Mouse (Mus musculus) mammary gland, adult 2 months (tissue): Measurements from ENCODE around the gene Olfr419. TPM values are rescaled to one million over a fixed set of nuclear protein-coding genes. Genes with fewer than 3 reads are reported as not detected.

Source experiments
- polyA plus RNA-seq: library from polyadenylated mRNA; depleted of rRNA; stranded (reverse); fragments of >200 nt; gene quantifications from 2 replicates; pipeline ENCODE4 v1.2.3, GENCODE M21; 2012; ENCODE audit warnings: low replicate concordance; rRNA removed

Olfr419 gene
- polyA plus RNA-seq: not detected in 2 replicates

DNA sequence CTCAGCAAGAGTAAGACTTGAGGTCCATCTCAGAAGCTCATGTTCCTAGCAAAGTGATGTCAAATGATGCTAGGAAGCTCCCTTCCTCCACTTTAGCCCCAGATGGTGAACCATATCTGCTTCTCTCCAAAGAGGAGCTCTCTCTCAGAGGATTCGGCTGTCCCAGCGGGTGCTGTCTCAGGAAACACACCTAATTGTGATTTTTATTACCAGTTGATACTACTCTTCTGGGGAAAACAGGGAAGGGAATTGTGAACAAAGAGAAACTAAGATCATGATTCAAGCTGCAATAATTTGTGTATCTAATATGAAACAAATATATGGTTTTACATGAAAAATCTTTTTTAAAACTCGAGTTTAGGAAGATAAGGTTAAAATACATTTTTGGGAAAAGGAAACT lies at the start of gene Olfr419:
Olfr419 (minus strand) TSS at position 101 of the 400 bp plus-strand sequence.

Other genes starting within 250 kb of the Olfr419 start
- 4.2 and 12.6 TPM in 2 replicates for gene Ifi205, start 220.3 kb downstream of the Olfr419 start, polyA plus RNA-seq
- 0.70 TPM in 2 replicates for gene Olfr433, start 211.4 kb downstream of the Olfr419 start, polyA plus RNA-seq
- gene Olfr432, start 202.9 kb downstream of the Olfr419 start, polyA plus RNA-seq: 0.29 and 0.46 TPM in 2 replicates
- not detected in 2 replicates for gene Olfr430, start 185.5 kb downstream of the Olfr419 start, polyA plus RNA-seq
- gene Olfr429, start 167.7 kb downstream of the Olfr419 start, polyA plus RNA-seq: not detected in 2 replicates
- not detected in 2 replicates for gene Olfr427, start 155.2 kb downstream of the Olfr419 start, polyA plus RNA-seq
- not detected in 2 replicates for gene Olfr231, start 130.9 kb downstream of the Olfr419 start, polyA plus RNA-seq
- gene Olfr424, start 120.5 kb downstream of the Olfr419 start, polyA plus RNA-seq: not detected in 2 replicates
- gene Olfr420, start 96.4 kb downstream of the Olfr419 start, polyA plus RNA-seq: not detected in 2 replicates
- gene Spta1, start 79.3 kb downstream of the Olfr419 start, polyA plus RNA-seq: 0.10 TPM in 1 of 2 replicates, not detected in the other
- not detected in 2 replicates for gene Mptx1, start 78.5 kb upstream of the Olfr419 start, polyA plus RNA-seq
- not detected in 2 replicates for gene Olfr417, start 113.1 kb upstream of the Olfr419 start, polyA plus RNA-seq
- not detected in 2 replicates for gene Olfr248, start 139.0 kb upstream of the Olfr419 start, polyA plus RNA-seq
- gene Olfr414, start 172.0 kb upstream of the Olfr419 start, polyA plus RNA-seq: not detected in 2 replicates
- not detected in 2 replicates for gene Olfr220, start 190.0 kb upstream of the Olfr419 start, polyA plus RNA-seq
- gene Fmn2, start 249.8 kb upstream of the Olfr419 start, polyA plus RNA-seq: 0.20 and 0.32 TPM in 2 replicates